Mouse (Mus musculus) heart, embryonic 10.5 days (tissue): ENCODE measurements around the gene Sorbs1. TPM values are rescaled to one million over a fixed set of nuclear protein-coding genes. Genes with fewer than 3 reads are reported as not detected.
A peak's percentile ranks its signal among the peaks of the same experiment; 100 is the strongest.

ENCODE experiments used
- DNase-seq: peaks from one replicate; pipeline ENCODE4 v3.0.0-alpha.2; 2017; ENCODE audit warnings: low spot score
- H3K27ac ChIP-seq: fragments of 300-500 bp; sonication (generic); 2 replicates; pipeline ENCODE4 v1.5.1; 2016; ENCODE audit warnings: mild to moderate bottlenecking
- H3K27me3 ChIP-seq: fragments of 300-500 bp; sonication (generic); 2 replicates; pipeline ENCODE4 v1.6.1; 2016; ENCODE audit warnings: mild to moderate bottlenecking; ENCODE audit not compliant: poor library complexity, insufficient read depth, severe bottlenecking
- H3K36me3 ChIP-seq: fragments of 300-500 bp; sonication (generic); 2 replicates; pipeline ENCODE4 v1.6.1; 2016; ENCODE audit warnings: mild to moderate bottlenecking, moderate library complexity
- H3K4me1 ChIP-seq: fragments of 300-500 bp; sonication (generic); 2 replicates; pipeline ENCODE4 v1.6.1; 2016; ENCODE audit warnings: mild to moderate bottlenecking
- H3K4me3 ChIP-seq: fragments of 300-500 bp; sonication (generic); 2 replicates; pipeline ENCODE4 v1.5.1; 2016; ENCODE audit warnings: mild to moderate bottlenecking, moderate library complexity
- H3K9me3 ChIP-seq: fragments of 300-500 bp; sonication (generic); 2 replicates; pipeline ENCODE4 v1.6.1; 2016; ENCODE audit warnings: mild to moderate bottlenecking, moderate library complexity
- WGBS: fragments of 180-500 bp; shearing (Covaris S2); methylation state at CpG from one replicate; pipeline ENCODE4 v1.1.7; 2016; 5-methylcytosine and 5-hydroxymethylcytosine counted together
- polyA plus RNA-seq: library from polyadenylated mRNA; unstranded; fragments of >200 nt; fragmentation: Nextera tagmentation; extraction: Ambion mirVana; gene quantifications from 2 replicates; pipeline ENCODE4 v1.2.1, GENCODE M21; 2016

Sorbs1 gene
- polyA plus RNA-seq, 1 experiment from 2014 or later: 71.2 TPM

GRCm38 (mm10) chr19:40256376-40257050 lies 257.1 kb downstream of the Sorbs1 start:
- no peak overlapping the region for H3K27ac ChIP-seq

GRCm38 (mm10) chr19:40255561-40255960 lies 258.0 kb downstream of the Sorbs1 start:
- H3K4me1 ChIP-seq: peaks cover 53% of the 10 kb centered on the region
- H3K4me3 ChIP-seq: no peak overlapping the region
- H3K36me3 ChIP-seq: peaks cover 23% of the 10 kb centered on the region; the same call in 1 of the 2 replicates
- no peak for DNase-seq
- 72% methylated on average over 1 of the region's 1 CpGs for WGBS
- no peak overlapping the region for H3K27ac ChIP-seq
- H3K9me3 ChIP-seq: no peaks in the 10 kb centered on the region
- H3K27me3 ChIP-seq: no peaks in the 10 kb centered on the region

More at GRCm38 (mm10) chr19:40256376-40257050, 257.1 kb downstream of the Sorbs1 start:
- Histone ChIP-seq H3K4me1 (peaks cover 62% of the 10 kb centered on the region), H3K4me3 (no peak overlapping the region), H3K36me3 (peaks cover 17% of the 10 kb centered on the region; the same call in 1 of the 2 replicates), H3K9me3 (no peaks in the 10 kb centered on the region), H3K27me3 (no peaks in the 10 kb centered on the region)
- no peak for DNase-seq
- 56% methylated on average over 2 of the region's 2 CpGs for WGBS

- Histone ChIP-seq H3K27ac (peak overlapping the region; percentile 52; the same call in 1 of the 2 replicates), H3K27me3 (no peaks in the 10 kb centered on the region), H3K4me1 (peaks cover 50% of the 10 kb centered on the region), H3K36me3 (peaks cover 23% of the 10 kb centered on the region; the same call in 1 of the 2 replicates), H3K4me3 (no peak overlapping the region), H3K9me3 (no peaks in the 10 kb centered on the region)
- 80% methylated on average over 3 of the region's 3 CpGs for WGBS
- no peak for DNase-seq
Measured at GRCm38 (mm10) chr19:40254741-40255140, 258.8 kb downstream of the Sorbs1 start.

- 29% methylated on average over 13 of the region's 13 CpGs for WGBS
- no peak for DNase-seq
- Histone ChIP-seq H3K27ac (peak overlapping the region; percentile 67), H3K27me3 (no peaks in the 10 kb centered on the region), H3K4me1 (peaks cover 52% of the 10 kb centered on the region), H3K9me3 (no peaks in the 10 kb centered on the region), H3K4me3 (no peak overlapping the region; the same call in 1 of the 2 replicates), H3K36me3 (peaks cover 23% of the 10 kb centered on the region; the same call in 1 of the 2 replicates)
Measured at GRCm38 (mm10) chr19:40253768-40254167, 259.8 kb downstream of the Sorbs1 start.

GRCm38 (mm10) chr19:40251115-40251514 lies 262.5 kb downstream of the Sorbs1 start:
- peaks cover 22% of the 10 kb centered on the region; the same call in 1 of the 2 replicates for H3K36me3 ChIP-seq
- no peak overlapping the region for H3K4me3 ChIP-seq
- DNase-seq: no peak
- no peaks in the 10 kb centered on the region for H3K27me3 ChIP-seq
- H3K9me3 ChIP-seq: no peaks in the 10 kb centered on the region
- H3K27ac ChIP-seq: no peak overlapping the region
- peaks cover 38% of the 10 kb centered on the region for H3K4me1 ChIP-seq
- 90% methylated on average over 4 of the region's 4 CpGs for WGBS

- 0 out of 2 replicates have a peak overlapping the region, but pooled peaks have one; percentile 8 for H3K4me3 ChIP-seq
- no peaks in the 10 kb centered on the region for H3K27me3 ChIP-seq
- peak overlapping the region; percentile 83 for H3K27ac ChIP-seq
- peaks cover 22% of the 10 kb centered on the region; the same call in 1 of the 2 replicates for H3K36me3 ChIP-seq
- peaks cover 32% of the 10 kb centered on the region for H3K4me1 ChIP-seq
- no peaks in the 10 kb centered on the region for H3K9me3 ChIP-seq
- 31% methylated on average over 11 of the region's 11 CpGs for WGBS
- DNase-seq: no peak
Measured at GRCm38 (mm10) chr19:40249352-40249751, 264.2 kb downstream of the Sorbs1 start.

GRCm38 (mm10) chr19:40248476-40248875 lies 265.1 kb downstream of the Sorbs1 start:
- Histone ChIP-seq H3K4me3 (no peak overlapping the region), H3K4me1 (peaks cover 29% of the 10 kb centered on the region), H3K9me3 (no peaks in the 10 kb centered on the region), H3K27me3 (no peaks in the 10 kb centered on the region), H3K36me3 (peaks cover 22% of the 10 kb centered on the region; the same call in 1 of the 2 replicates), H3K27ac (no peak overlapping the region)
- DNase-seq: no peak
- 85% methylated on average over 5 of the region's 5 CpGs for WGBS

- Histone ChIP-seq H3K27me3 (no peaks in the 10 kb centered on the region), H3K36me3 (peaks cover 34% of the 10 kb centered on the region), H3K9me3 (no peaks in the 10 kb centered on the region), H3K27ac (peak overlapping the region; percentile 77; the same call in 1 of the 2 replicates), H3K4me1 (peaks cover 36% of the 10 kb centered on the region), H3K4me3 (no peak overlapping the region)
- 27% methylated on average over 5 of the region's 5 CpGs for WGBS
- no peak for DNase-seq
Measured at GRCm38 (mm10) chr19:40247268-40247666, 266.3 kb downstream of the Sorbs1 start.

GRCm38 (mm10) chr19:40246646-40247267 lies 266.8 kb downstream of the Sorbs1 start:
- peaks cover 42% of the 10 kb centered on the region for H3K4me1 ChIP-seq
- no peak for DNase-seq
- H3K27ac ChIP-seq: peak overlapping the region; percentile 77
- no peaks in the 10 kb centered on the region for H3K9me3 ChIP-seq
- H3K27me3 ChIP-seq: no peaks in the 10 kb centered on the region
- H3K4me3 ChIP-seq: no peak overlapping the region
- 78% methylated on average over 7 of the region's 7 CpGs for WGBS
- peaks cover 36% of the 10 kb centered on the region for H3K36me3 ChIP-seq

Other genes with a start within 250 kb of the Sorbs1 start
- 262 and 337 TPM in 2 replicates for gene Pdlim1, start 241.9 kb downstream of the Sorbs1 start, polyA plus RNA-seq
- gene Aldh18a1, start 74.7 kb upstream of the Sorbs1 start, polyA plus RNA-seq: 63.9 and 66.2 TPM in 2 replicates
- 9.0 and 11.0 TPM in 2 replicates for gene Tctn3, start 98.5 kb upstream of the Sorbs1 start, polyA plus RNA-seq
- 6.3 and 10.3 TPM in 2 replicates for gene Entpd1, start 98.6 kb upstream of the Sorbs1 start, polyA plus RNA-seq
- 0.17 and 0.79 TPM in 2 replicates for gene Cc2d2b, start 235.0 kb upstream of the Sorbs1 start, polyA plus RNA-seq